Mouse (Mus musculus) hindbrain, postnatal 0 days (tissue): ENCODE measurements at regions not wholly inside any gene's neighbourhood (a gene's known extent, or its start where the extent isn't known, plus 50 kb on each side); places are given as distances from the start of the nearest gene placed in this dataset.
A peak's percentile ranks its signal among the peaks of the same experiment; 100 is the strongest.

ENCODE experiments used
- ATAC-seq: fragments of 200-750 bp; cut with Nextera tagmentation; 2 replicates; pipeline ENCODE4 v1.8.0; 2017; ENCODE audit warnings: mild to moderate bottlenecking, moderate TSS enrichment, moderate library complexity
- DNase-seq: peaks from one replicate; pipeline ENCODE4 v3.0.0-alpha.2; 2015; ENCODE audit warnings: low spot score
- H3K27ac ChIP-seq: fragments of 300-500 bp; sonication (generic); 2 replicates; pipeline ENCODE4 v1.5.1; 2014; ENCODE audit warnings: mild to moderate bottlenecking
- H3K27me3 ChIP-seq: fragments of 300-500 bp; sonication (generic); 2 replicates; pipeline ENCODE4 v1.6.1; 2014; ENCODE audit warnings: low read length, mixed read lengths; ENCODE audit not compliant: insufficient read depth
- H3K36me3 ChIP-seq: fragments of 300-500 bp; sonication (generic); 2 replicates; pipeline ENCODE4 v1.6.1; 2014; ENCODE audit warnings: low read length, mixed read lengths; ENCODE audit not compliant: insufficient read depth
- H3K4me1 ChIP-seq: fragments of 300-500 bp; sonication (generic); 2 replicates; pipeline ENCODE4 v1.6.1; 2014; ENCODE audit warnings: antibody characterized with exemption, low read length, mixed read lengths; ENCODE audit not compliant: insufficient read depth
- H3K4me2 ChIP-seq: fragments of 300-500 bp; sonication (generic); 2 replicates; pipeline ENCODE4 v1.6.1; 2014; ENCODE audit warnings: low read depth, mild to moderate bottlenecking, low read length, moderate library complexity, mixed read lengths
- H3K4me3 ChIP-seq: fragments of 300-500 bp; sonication (generic); 2 replicates; pipeline ENCODE4 v1.5.1; 2014; ENCODE audit warnings: low read length
- H3K9ac ChIP-seq: fragments of 300-500 bp; sonication (generic); replicated peaks from 2 replicates; pipeline ENCODE4 v1.6.1; 2014; ENCODE audit warnings: mild to moderate bottlenecking, low read length, moderate library complexity, mixed read lengths
- H3K9me3 ChIP-seq: fragments of 300-500 bp; sonication (generic); 2 replicates; pipeline ENCODE4 v1.6.1; 2016; ENCODE audit warnings: low read length, mixed read lengths
- CTCF ChIP-seq: IDR thresholded peaks from 2 replicates; pipeline ENCODE4 v1.5.1; 2016; ENCODE audit warnings: antibody characterized with exemption, control low read depth, low read depth
- WGBS: fragments of 180-500 bp; shearing (Covaris S2); extraction: QIAGEN DNeasy Blood & Tissue Kit; methylation state at CpG from one replicate; pipeline ENCODE4 v1.1.7; 2014; 5-methylcytosine and 5-hydroxymethylcytosine counted together

- H3K4me1 ChIP-seq, result no peaks in the 10 kb centered on the region
- H3K27me3 ChIP-seq, result no peaks in the 10 kb centered on the region
- 56% methylated on average over 3 of the region's 3 CpGs for WGBS
- no peaks in the 10 kb centered on the region for H3K36me3 ChIP-seq
- ATAC-seq (no peak), DNase-seq (no peak)
- no peak overlapping the region for H3K9ac ChIP-seq
- TF ChIP-seq CTCF, result no peak
- no peaks in the 10 kb centered on the region for H3K9me3 ChIP-seq
- H3K27ac ChIP-seq, result no peak overlapping the region
- H3K4me2 ChIP-seq, result no peak overlapping the region
- no peak overlapping the region for H3K4me3 ChIP-seq
Observed at GRCm38 (mm10) chr10:97877088-97877487, 150.5 kb upstream of the C030005K15Rik start.

- no peak for DNase-seq
- Histone ChIP-seq H3K4me3 (no peak overlapping the region), H3K4me1 (no peaks in the 10 kb centered on the region), H3K9me3 (no peaks in the 10 kb centered on the region), H3K27me3 (no peaks in the 10 kb centered on the region), H3K36me3 (no peaks in the 10 kb centered on the region), H3K27ac (no peak overlapping the region), H3K4me2 (no peak overlapping the region), H3K9ac (no peak overlapping the region)
- TF ChIP-seq CTCF, result no peak
- WGBS, result 81% methylated on average over 1 of the region's 1 CpGs
- no peak for ATAC-seq
Observed at GRCm38 (mm10) chr10:97886049-97886448, 159.5 kb upstream of the C030005K15Rik start.

- TF ChIP-seq CTCF, result no peak
- no peak overlapping the region for H3K4me2 ChIP-seq
- no peaks in the 10 kb centered on the region for H3K27me3 ChIP-seq
- 79% methylated on average over 4 of the region's 4 CpGs for WGBS
- no peaks in the 10 kb centered on the region for H3K4me1 ChIP-seq
- no peak overlapping the region for H3K27ac ChIP-seq
- H3K9ac ChIP-seq, result no peak overlapping the region
- no peak for DNase-seq
- H3K4me3 ChIP-seq, result no peak overlapping the region
- no peaks in the 10 kb centered on the region for H3K9me3 ChIP-seq
- no peak for ATAC-seq
- no peaks in the 10 kb centered on the region for H3K36me3 ChIP-seq
Observed at GRCm38 (mm10) chr10:97905793-97906192, 179.2 kb upstream of the C030005K15Rik start.

- Histone ChIP-seq H3K4me3 (no peak overlapping the region), H3K36me3 (no peaks in the 10 kb centered on the region), H3K27ac (no peak overlapping the region), H3K27me3 (no peaks in the 10 kb centered on the region), H3K4me2 (no peak overlapping the region), H3K4me1 (no peaks in the 10 kb centered on the region), H3K9me3 (no peaks in the 10 kb centered on the region), H3K9ac (no peak overlapping the region)
- ATAC-seq (no peak), DNase-seq (peak; percentile 6)
- no peak for TF ChIP-seq CTCF
- 62% methylated on average over 4 of the region's 4 CpGs for WGBS
Observed at GRCm38 (mm10) chr10:97925568-97925967, 199.0 kb upstream of the C030005K15Rik start.

GRCm38 (mm10) chr10:97940345-97940744 lies 213.8 kb upstream of the C030005K15Rik start:
- no peak overlapping the region for H3K9ac ChIP-seq
- H3K4me2 ChIP-seq, result no peak overlapping the region
- no peak for TF ChIP-seq CTCF
- H3K36me3 ChIP-seq, result no peaks in the 10 kb centered on the region
- no peaks in the 10 kb centered on the region for H3K9me3 ChIP-seq
- no peak for DNase-seq
- H3K27me3 ChIP-seq, result no peaks in the 10 kb centered on the region
- H3K27ac ChIP-seq, result no peak overlapping the region
- WGBS, result 93% methylated on average over 2 of the region's 2 CpGs
- H3K4me1 ChIP-seq, result no peaks in the 10 kb centered on the region
- no peak for ATAC-seq
- no peak overlapping the region for H3K4me3 ChIP-seq

- H3K4me2 ChIP-seq, result no peak overlapping the region
- 90% methylated on average over 1 of the region's 1 CpGs for WGBS
- no peak for TF ChIP-seq CTCF
Observed at GRCm38 (mm10) chr10:97965881-97966280, 239.3 kb upstream of the C030005K15Rik start.

GRCm38 (mm10) chr10:97966931-97967330 lies 240.4 kb upstream of the C030005K15Rik start:
- no peak overlapping the region for H3K4me2 ChIP-seq
- no peak overlapping the region for H3K9ac ChIP-seq
- no peaks in the 10 kb centered on the region for H3K36me3 ChIP-seq
- no peaks in the 10 kb centered on the region for H3K27me3 ChIP-seq
- H3K27ac ChIP-seq, result no peak overlapping the region
- no peaks in the 10 kb centered on the region for H3K4me1 ChIP-seq
- 66% methylated on average over 2 of the region's 2 CpGs for WGBS
- DNase-seq, result peak; percentile 15
- no peaks in the 10 kb centered on the region for H3K9me3 ChIP-seq
- no peak; the same call in 1 of the 2 replicates for ATAC-seq
- TF ChIP-seq CTCF, result no peak
- H3K4me3 ChIP-seq, result no peak overlapping the region

More at GRCm38 (mm10) chr10:97965881-97966280, 239.3 kb upstream of the C030005K15Rik start:
- DNase-seq, result no peak
- Histone ChIP-seq H3K27ac (no peak overlapping the region), H3K4me1 (no peaks in the 10 kb centered on the region), H3K36me3 (no peaks in the 10 kb centered on the region), H3K27me3 (no peaks in the 10 kb centered on the region), H3K4me3 (no peak overlapping the region), H3K9me3 (no peaks in the 10 kb centered on the region), H3K9ac (no peak overlapping the region)
- no peak for ATAC-seq
